In genomic region chr6:92728514-92728913, GRCm38 (mm10) we compare ENCODE assay signal across 7 mouse cellular contexts. TPM values are rescaled to one million over a fixed set of nuclear protein-coding genes. Genes with fewer than 3 reads are reported as not detected.
A peak's percentile ranks its signal among the peaks of the same experiment; 100 is the strongest.
DNase-seq lines count a peak whose midpoint lies in the region; ATAC-seq lines count a peak whose summit lies in the region.

No protein-coding gene starts in this region.

- H3K4me3 ChIP-seq in kidney, embryonic 16.5 days (ENCODE audit: low read length), result no peak overlapping the region
- no peak overlapping the region for H3K4me3 ChIP-seq in kidney, embryonic 14.5 days (ENCODE audit: low read length)
- H3K4me3 ChIP-seq in hindbrain, embryonic 13.5 days, result no peak overlapping the region
- H3K4me3 ChIP-seq in midbrain, embryonic 15.5 days, result no peak overlapping the region

- no peak for ATAC-seq in kidney, embryonic 16.5 days (ENCODE audit: low FRiP score, low TSS enrichment)
- no peak for ATAC-seq in kidney, embryonic 14.5 days (ENCODE audit: low FRiP score, low TSS enrichment)
- ATAC-seq in hindbrain, embryonic 13.5 days (ENCODE audit: low FRiP score), result no peak
- peak; percentile 27; the same call in 1 of the 2 replicates for ATAC-seq in midbrain, embryonic 15.5 days (replicated peaks)

- H3K9me3 ChIP-seq in kidney, embryonic 16.5 days (ENCODE audit: low read length), result peaks cover 4% of the 10 kb centered on the region; the same call in 1 of the 2 replicates
- H3K9me3 ChIP-seq in kidney, embryonic 14.5 days (ENCODE audit: control insufficient read depth, low read length), result no peaks in the 10 kb centered on the region
- H3K9me3 ChIP-seq in hindbrain, embryonic 13.5 days, result no peaks in the 10 kb centered on the region
- no peaks in the 10 kb centered on the region for H3K9me3 ChIP-seq in midbrain, embryonic 15.5 days

- peak; percentile 50 to 55 for DNase-seq in cerebellum, postnatal 10 days
- DNase-seq in T-cell, adult 2 months (ENCODE audit: low spot score), result no peak
- DNase-seq in adrenal gland, postnatal 36 days, result no peak

- WGBS in kidney, embryonic 16.5 days, result 47% methylated on average over 7 of the region's 7 CpGs
- 41% methylated on average over 7 of the region's 7 CpGs for WGBS in kidney, embryonic 14.5 days
- WGBS in hindbrain, embryonic 13.5 days, result 38% methylated on average over 7 of the region's 7 CpGs
- 28% methylated on average over 7 of the region's 7 CpGs for WGBS in midbrain, embryonic 15.5 days

- peak overlapping the region; percentile 30; the same call in 1 of the 2 replicates for H3K4me2 ChIP-seq in kidney, embryonic 16.5 days (replicated peaks; ENCODE audit: low read depth, low read length)
- no peak overlapping the region for H3K4me2 ChIP-seq in kidney, embryonic 14.5 days (replicated peaks; ENCODE audit: low read depth, low read length)
- H3K4me2 ChIP-seq in hindbrain, embryonic 13.5 days, result 0 out of 2 replicates have a peak overlapping the region, but pooled peaks have one; percentile 9
- H3K4me2 ChIP-seq in midbrain, embryonic 15.5 days, result peak overlapping the region; percentile 27

- H3K36me3 ChIP-seq in kidney, embryonic 16.5 days (ENCODE audit: insufficient read depth, low read length), result no peaks in the 10 kb centered on the region
- no peaks in the 10 kb centered on the region for H3K36me3 ChIP-seq in kidney, embryonic 14.5 days (ENCODE audit: control insufficient read depth, insufficient read depth, low read length)
- H3K36me3 ChIP-seq in hindbrain, embryonic 13.5 days, result no peaks in the 10 kb centered on the region
- no peaks in the 10 kb centered on the region for H3K36me3 ChIP-seq in midbrain, embryonic 15.5 days (replicated peaks)

- peaks cover 13% of the 10 kb centered on the region for H3K4me1 ChIP-seq in kidney, embryonic 16.5 days (ENCODE audit: insufficient read depth, low read length)
- H3K4me1 ChIP-seq in kidney, embryonic 14.5 days (ENCODE audit: control insufficient read depth, insufficient read depth, low read length), result peaks cover 5% of the 10 kb centered on the region; the same call in 1 of the 2 replicates
- H3K4me1 ChIP-seq in hindbrain, embryonic 13.5 days (replicated peaks), result peaks cover 35% of the 10 kb centered on the region
- H3K4me1 ChIP-seq in midbrain, embryonic 15.5 days, result peaks cover 33% of the 10 kb centered on the region

- no peak overlapping the region for H3K27ac ChIP-seq in kidney, embryonic 16.5 days (ENCODE audit: low read length)
- no peak overlapping the region for H3K27ac ChIP-seq in kidney, embryonic 14.5 days (ENCODE audit: low read depth, low read length)
- peak overlapping the region; percentile 74 for H3K27ac ChIP-seq in hindbrain, embryonic 13.5 days
- H3K27ac ChIP-seq in midbrain, embryonic 15.5 days, result peak overlapping the region; percentile 60

- no peaks in the 10 kb centered on the region for H3K27me3 ChIP-seq in kidney, embryonic 16.5 days (ENCODE audit: insufficient read depth, low read length)
- no peaks in the 10 kb centered on the region for H3K27me3 ChIP-seq in kidney, embryonic 14.5 days (ENCODE audit: control insufficient read depth, insufficient read depth, low read length)
- no peaks in the 10 kb centered on the region for H3K27me3 ChIP-seq in hindbrain, embryonic 13.5 days
- no peaks in the 10 kb centered on the region for H3K27me3 ChIP-seq in midbrain, embryonic 15.5 days (replicated peaks)

- H3K9ac ChIP-seq in kidney, embryonic 16.5 days (replicated peaks; ENCODE audit: low read length), result 0 out of 2 replicates have a peak overlapping the region, but pooled peaks have one; percentile 19
- no peak overlapping the region for H3K9ac ChIP-seq in kidney, embryonic 14.5 days (ENCODE audit: low read depth, low read length)
- H3K9ac ChIP-seq in hindbrain, embryonic 13.5 days, result no peak overlapping the region
- no peak overlapping the region for H3K9ac ChIP-seq in midbrain, embryonic 15.5 days

RNA-seq across cellular contexts. Expression of gene Prickle2, which starts 22.6 kb away (rescaled TPM):
- polyA plus RNA-seq in kidney, embryonic 16.5 days (2015; fragmentation: Nextera tagmentation; extraction: Ambion mirVana), result 6.5 and 7.9 TPM in 2 replicates
- polyA plus RNA-seq in kidney, embryonic 14.5 days (2014; fragmentation: Nextera tagmentation; extraction: Ambion mirVana), result 5.8 and 7.4 TPM in 2 replicates
- polyA plus RNA-seq in hindbrain, embryonic 13.5 days (2015; fragmentation: Nextera tagmentation; extraction: Ambion mirVana), result 14.2 and 14.3 TPM in 2 replicates
- polyA plus RNA-seq in midbrain, embryonic 15.5 days (2015; fragmentation: Nextera tagmentation; extraction: Ambion mirVana), result 15.4 and 17.0 TPM in 2 replicates
- 1 to 10 TPM; 7.5 to 8.5 TPM for total RNA-seq in adrenal gland, postnatal 36 days (2021)

Comparison
In these comparisons a context has a peak if more than half of its experiments do, and no peak if none do; other contexts are left out.
1. H3K27ac ChIP-seq: peak in hindbrain, embryonic 13.5 days (single experiment) and midbrain, embryonic 15.5 days (single experiment); none in kidney, embryonic 16.5 days (single experiment) and kidney, embryonic 14.5 days (single experiment).
2. DNase-seq: peak in cerebellum, postnatal 10 days (2 of 2); none in T-cell, adult 2 months (single experiment) and adrenal gland, postnatal 36 days (0 of 2).